Mouse (Mus musculus): Measurements from ENCODE around the gene Alkbh4. TPM values are rescaled to one million over a fixed set of nuclear protein-coding genes. Genes with fewer than 3 reads are reported as not detected.
A peak's percentile ranks its signal among the peaks of the same experiment; 100 is the strongest.

Alkbh4 gene
- polyA plus RNA-seq, 1 experiment from 2014 or later: 8.8 TPM

GRCm38 (mm10) chr5:136172939-136173338, 37.0 kb downstream of the Alkbh4 start:
- H3K4me3 ChIP-seq (ENCODE audit: low read depth, low read length): no peak overlapping the region
- no peak overlapping the region for H3K27ac ChIP-seq (ENCODE audit: low read depth)
- DNase-seq (no peak), ATAC-seq (no peak)
- H3K9me3 ChIP-seq (ENCODE audit: low read length): no peaks in the 10 kb centered on the region
- no peak overlapping the region for H3K4me2 ChIP-seq (ENCODE audit: low read depth, low read length)
- peaks cover 29% of the 10 kb centered on the region for H3K4me1 ChIP-seq (ENCODE audit: insufficient read depth)
- H3K9ac ChIP-seq (replicated peaks): no peak overlapping the region
- no peaks in the 10 kb centered on the region for H3K27me3 ChIP-seq (ENCODE audit: insufficient read depth, low read length)
- WGBS (ENCODE audit: insufficient replicate concordance): 72% methylated on average over 9 of the region's 9 CpGs
- peaks cover 2% of the 10 kb centered on the region; the same call in 1 of the 2 replicates for H3K36me3 ChIP-seq (replicated peaks; ENCODE audit: insufficient read depth, low read length)
- TF ChIP-seq CTCF (IDR thresholded peaks at IDR 0.05; ENCODE audit: low read depth) (no peak), EP300 (IDR thresholded peaks at IDR 0.05; ENCODE audit: low read depth) (no peak)

GRCm38 (mm10) chr5:136173606-136174463, 37.9 kb downstream of the Alkbh4 start:
- no peak for TF ChIP-seq CTCF (IDR thresholded peaks at IDR 0.05; ENCODE audit: low read depth)
- TF ChIP-seq EP300 (IDR thresholded peaks at IDR 0.05; ENCODE audit: low read depth): no peak
- Histone ChIP-seq H3K9ac (replicated peaks) (0 out of 2 replicates have a peak overlapping the region, but pooled peaks have one; percentile 11), H3K9me3 (ENCODE audit: low read length) (no peaks in the 10 kb centered on the region), H3K27me3 (ENCODE audit: insufficient read depth, low read length) (no peaks in the 10 kb centered on the region), H3K27ac (ENCODE audit: low read depth) (peak overlapping the region; percentile 12; the same call in 1 of the 2 replicates), H3K4me3 (ENCODE audit: low read depth, low read length) (no peak overlapping the region), H3K4me1 (ENCODE audit: insufficient read depth) (peaks cover 31% of the 10 kb centered on the region), H3K4me2 (ENCODE audit: low read depth, low read length) (no peak overlapping the region), H3K36me3 (replicated peaks; ENCODE audit: insufficient read depth, low read length) (peaks cover 6% of the 10 kb centered on the region)
- WGBS (ENCODE audit: insufficient replicate concordance): 32% methylated on average over 9 of the region's 9 CpGs
- DNase-seq (no peak), ATAC-seq (no peak)

DNA sequence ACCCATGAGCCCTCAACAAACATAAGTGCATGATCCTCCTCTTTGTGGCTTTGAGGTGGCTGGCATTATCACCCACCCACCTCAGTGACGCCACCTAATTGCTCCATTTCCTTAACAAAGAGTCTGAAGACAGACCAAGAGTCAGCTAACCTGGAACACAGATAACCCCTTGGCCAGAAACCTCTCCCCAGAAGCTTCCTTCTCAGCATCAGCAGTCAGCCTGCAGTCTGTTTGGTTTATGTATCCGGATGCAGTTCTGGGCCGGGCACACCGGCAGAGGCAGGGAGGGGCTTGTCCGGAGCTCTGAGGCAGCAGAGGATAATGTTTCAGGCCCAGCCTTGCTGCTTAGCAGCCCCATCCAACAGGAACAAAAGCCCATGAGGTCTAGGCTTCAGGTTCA, 43.6 kb downstream of the Alkbh4 start:
- Histone ChIP-seq H3K27me3 (ENCODE audit: insufficient read depth, low read length) (no peaks in the 10 kb centered on the region), H3K4me3 (ENCODE audit: low read depth, low read length) (no peak overlapping the region), H3K9ac (replicated peaks) (no peak overlapping the region), H3K27ac (ENCODE audit: low read depth) (peak overlapping the region; percentile 35; the same call in 1 of the 2 replicates), H3K4me2 (ENCODE audit: low read depth, low read length) (no peak overlapping the region), H3K9me3 (ENCODE audit: low read length) (no peaks in the 10 kb centered on the region), H3K4me1 (ENCODE audit: insufficient read depth) (0 out of 2 replicates have a peak, but pooled peaks cover 2% of the 10 kb centered on the region), H3K36me3 (replicated peaks; ENCODE audit: insufficient read depth, low read length) (peaks cover 39% of the 10 kb centered on the region)
- 81% methylated on average over 5 of the region's 5 CpGs for WGBS (ENCODE audit: insufficient replicate concordance)
- ATAC-seq (no peak), DNase-seq (peak; percentile 28)
- no peak for TF ChIP-seq EP300 (IDR thresholded peaks at IDR 0.05; ENCODE audit: low read depth)
- no peak for TF ChIP-seq CTCF (IDR thresholded peaks at IDR 0.05; ENCODE audit: low read depth)

GRCm38 (mm10) chr5:136181197-136181596, 45.3 kb downstream of the Alkbh4 start:
- Histone ChIP-seq H3K9ac (replicated peaks) (no peak overlapping the region), H3K4me2 (ENCODE audit: low read depth, low read length) (no peak overlapping the region), H3K36me3 (replicated peaks; ENCODE audit: insufficient read depth, low read length) (peaks cover 46% of the 10 kb centered on the region), H3K4me3 (ENCODE audit: low read depth, low read length) (no peak overlapping the region), H3K27ac (ENCODE audit: low read depth) (no peak overlapping the region), H3K27me3 (ENCODE audit: insufficient read depth, low read length) (no peaks in the 10 kb centered on the region), H3K9me3 (ENCODE audit: low read length) (no peaks in the 10 kb centered on the region), H3K4me1 (ENCODE audit: insufficient read depth) (0 out of 2 replicates have a peak, but pooled peaks cover 2% of the 10 kb centered on the region)
- no peak for ATAC-seq
- WGBS (ENCODE audit: insufficient replicate concordance): 88% methylated on average over 6 of the region's 6 CpGs
- no peak for DNase-seq
- TF ChIP-seq EP300 (IDR thresholded peaks at IDR 0.05; ENCODE audit: low read depth) (no peak), CTCF (IDR thresholded peaks at IDR 0.05; ENCODE audit: low read depth) (no peak)

- Histone ChIP-seq H3K27ac (ENCODE audit: low read depth) (no peak overlapping the region), H3K4me2 (ENCODE audit: low read depth, low read length) (no peak overlapping the region), H3K27me3 (ENCODE audit: insufficient read depth, low read length) (no peaks in the 10 kb centered on the region), H3K36me3 (replicated peaks; ENCODE audit: insufficient read depth, low read length) (peaks cover 49% of the 10 kb centered on the region), H3K4me1 (ENCODE audit: insufficient read depth) (0 out of 2 replicates have a peak, but pooled peaks cover 2% of the 10 kb centered on the region), H3K9ac (replicated peaks) (no peak overlapping the region), H3K4me3 (ENCODE audit: low read depth, low read length) (no peak overlapping the region), H3K9me3 (ENCODE audit: low read length) (no peaks in the 10 kb centered on the region)
- ATAC-seq: no peak
- no peak for TF ChIP-seq CTCF (IDR thresholded peaks at IDR 0.05; ENCODE audit: low read depth)
- no peak for TF ChIP-seq EP300 (IDR thresholded peaks at IDR 0.05; ENCODE audit: low read depth)
- DNase-seq: no peak
- 86% methylated on average over 6 of the region's 6 CpGs for whole genome bisulfite sequencing (ENCODE audit: insufficient replicate concordance)
Observed at GRCm38 (mm10) chr5:136182049-136182448, 46.1 kb downstream of the Alkbh4 start.

DNA sequence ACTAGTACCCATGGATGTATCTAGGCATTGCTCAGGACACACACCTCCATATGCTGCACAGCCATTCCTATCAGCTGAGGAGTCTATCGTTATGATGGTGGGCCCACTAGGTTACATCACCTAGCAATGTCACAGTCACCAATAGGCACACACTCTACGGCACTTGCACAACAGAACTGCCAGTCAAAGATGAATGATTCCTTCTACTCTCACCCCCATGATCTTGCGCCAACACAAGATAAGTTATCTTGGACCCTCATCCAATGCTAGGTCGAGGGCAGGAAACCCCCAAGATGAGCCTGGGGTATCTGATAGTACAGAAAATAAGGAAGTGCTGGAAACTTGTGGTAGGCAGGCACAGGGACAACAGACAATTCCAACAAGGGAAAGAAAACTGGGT, 46.9 kb downstream of the Alkbh4 start:
- 48% methylated on average over 4 of the region's 4 CpGs for WGBS (ENCODE audit: insufficient replicate concordance)
- Histone ChIP-seq H3K4me2 (ENCODE audit: low read depth, low read length) (no peak overlapping the region), H3K9me3 (ENCODE audit: low read length) (no peaks in the 10 kb centered on the region), H3K27ac (ENCODE audit: low read depth) (no peak overlapping the region), H3K27me3 (ENCODE audit: insufficient read depth, low read length) (no peaks in the 10 kb centered on the region), H3K36me3 (replicated peaks; ENCODE audit: insufficient read depth, low read length) (peaks cover 52% of the 10 kb centered on the region), H3K9ac (replicated peaks) (no peak overlapping the region), H3K4me1 (ENCODE audit: insufficient read depth) (0 out of 2 replicates have a peak, but pooled peaks cover 2% of the 10 kb centered on the region), H3K4me3 (ENCODE audit: low read depth, low read length) (no peak overlapping the region)
- no peak for TF ChIP-seq CTCF (IDR thresholded peaks at IDR 0.05; ENCODE audit: low read depth)
- TF ChIP-seq EP300 (IDR thresholded peaks at IDR 0.05; ENCODE audit: low read depth): no peak
- DNase-seq: no peak
- ATAC-seq: no peak
